Mouse (Mus musculus) midbrain, embryonic 11.5 days (tissue): Measurements from ENCODE around the gene Pkig. TPM values are rescaled to one million over a fixed set of nuclear protein-coding genes. Genes with fewer than 3 reads are reported as not detected.
"Not testable (repeated sequence)": the region's sequence is repeated elsewhere in the genome, so short reads cannot be mapped to it uniquely, and the experiment has no call there.

Experiments
- ATAC-seq: fragments of 200-750 bp; cut with Nextera tagmentation; 2 replicates; pipeline ENCODE4 v1.8.0; 2017; ENCODE audit warnings: moderate TSS enrichment, moderate library complexity; ENCODE audit not compliant: low FRiP score
- DNase-seq: peaks from one replicate; pipeline ENCODE4 v3.0.0; 2015; ENCODE audit warnings: low spot score; ENCODE audit errors: missing footprints
- H3K27ac ChIP-seq: fragments of 300-500 bp; sonication (generic); 2 replicates; pipeline ENCODE4 v1.5.1; 2014; ENCODE audit warnings: low read depth, low read length
- H3K27me3 ChIP-seq: fragments of 300-500 bp; sonication (generic); 2 replicates; pipeline ENCODE4 v1.6.1; 2014; ENCODE audit warnings: mild to moderate bottlenecking, low read length, moderate library complexity, mixed read lengths; ENCODE audit not compliant: control insufficient read depth, insufficient read depth
- H3K36me3 ChIP-seq: fragments of 300-500 bp; sonication (generic); 2 replicates; pipeline ENCODE4 v1.6.1; 2014; ENCODE audit warnings: mild to moderate bottlenecking, low read length, moderate library complexity, mixed read lengths; ENCODE audit not compliant: control insufficient read depth, insufficient read depth
- H3K4me1 ChIP-seq: fragments of 300-500 bp; sonication (generic); 2 replicates; pipeline ENCODE4 v1.6.1; 2014; ENCODE audit warnings: low read length; ENCODE audit not compliant: control insufficient read depth, insufficient read depth
- H3K4me2 ChIP-seq: fragments of 300-500 bp; sonication (generic); 2 replicates; pipeline ENCODE4 v1.6.1; 2014; ENCODE audit warnings: mild to moderate bottlenecking, moderate library complexity
- H3K4me3 ChIP-seq: fragments of 300-500 bp; sonication (generic); 2 replicates; pipeline ENCODE4 v1.5.1; 2014; ENCODE audit warnings: low read depth, low read length
- H3K9ac ChIP-seq: fragments of 300-500 bp; sonication (generic); 2 replicates; pipeline ENCODE4 v1.6.1; 2014; ENCODE audit warnings: low read length
- H3K9me3 ChIP-seq: fragments of 300-500 bp; sonication (generic); 2 replicates; pipeline ENCODE4 v1.6.1; 2016; ENCODE audit warnings: low read length; ENCODE audit not compliant: control insufficient read depth
- WGBS: fragments of 180-500 bp; shearing (Covaris S2); extraction: QIAGEN DNeasy Blood & Tissue Kit; methylation state at CpG from one replicate; pipeline ENCODE4 v1.1.7; 2014; 5-methylcytosine and 5-hydroxymethylcytosine counted together
- polyA plus RNA-seq: library from polyadenylated mRNA; unstranded; fragments of >200 nt; fragmentation: Nextera tagmentation; extraction: Ambion mirVana; gene quantifications from 2 replicates; pipeline ENCODE4 v1.2.1, GENCODE M21; 2014

The Pkig gene
- polyA plus RNA-seq, 1 experiment from 2014 or later: 153 TPM

- 98% methylated on average over 6 of the region's 12 CpGs for WGBS
- H3K4me2 ChIP-seq, H3K9ac ChIP-seq, H3K4me1 ChIP-seq, H3K9me3 ChIP-seq, ATAC-seq, H3K27ac ChIP-seq, H3K4me3 ChIP-seq, H3K36me3 ChIP-seq, H3K27me3 ChIP-seq, DNase-seq: not testable (repeated sequence)
Observed at GRCm38 (mm10) chr2:163655699-163656098, 2.5 kb upstream of the Pkig start.

- Histone ChIP-seq H3K9me3 (no peaks in the 10 kb centered on the region), H3K4me1 (peaks cover 6% of the 10 kb centered on the region; the same call in 1 of the 2 replicates), H3K4me3 (no peak overlapping the region), H3K4me2 (no peak overlapping the region), H3K27ac (no peak overlapping the region), H3K36me3 (no peaks in the 10 kb centered on the region), H3K9ac (0 out of 2 replicates have a peak overlapping the region, but pooled peaks have one; percentile 91), H3K27me3 (no peaks in the 10 kb centered on the region)
- WGBS: 79% methylated on average over 2 of the region's 2 CpGs
- ATAC-seq (no peak), DNase-seq (peak; percentile 83)
Observed at GRCm38 (mm10) chr2:163657486-163657885, 700 bp upstream of the Pkig start.

- H3K4me1 ChIP-seq: peaks cover 6% of the 10 kb centered on the region; the same call in 1 of the 2 replicates
- DNase-seq (peak; percentile 91), ATAC-seq (peak; percentile 9; the same call in 1 of the 2 replicates)
- H3K9me3 ChIP-seq: no peaks in the 10 kb centered on the region
- H3K4me3 ChIP-seq: peak overlapping the region; percentile 76
- no peaks in the 10 kb centered on the region for H3K27me3 ChIP-seq
- H3K4me2 ChIP-seq: peak overlapping the region; percentile 51
- under 1% methylated on average over 8 of the region's 8 CpGs for WGBS
- no peaks in the 10 kb centered on the region for H3K36me3 ChIP-seq
- no peak overlapping the region for H3K27ac ChIP-seq
- H3K9ac ChIP-seq: peak overlapping the region; percentile 91
Observed at GRCm38 (mm10) chr2:163658941-163659340, 755 bp downstream of the Pkig start.

GRCm38 (mm10) chr2:163659431-163659830, 1.2 kb downstream of the Pkig start:
- Histone ChIP-seq H3K36me3 (no peaks in the 10 kb centered on the region), H3K9ac (peak overlapping the region; percentile 91), H3K4me3 (peak overlapping the region; percentile 76), H3K9me3 (no peaks in the 10 kb centered on the region), H3K27me3 (no peaks in the 10 kb centered on the region), H3K4me1 (peaks cover 6% of the 10 kb centered on the region; the same call in 1 of the 2 replicates), H3K4me2 (peak overlapping the region; percentile 51), H3K27ac (no peak overlapping the region)
- ATAC-seq (no peak), DNase-seq (peak; percentile 86)
- 77% methylated on average over 12 of the region's 12 CpGs for WGBS

- no peak overlapping the region for H3K9ac ChIP-seq
- WGBS: 85% methylated on average over 5 of the region's 5 CpGs
- H3K27me3 ChIP-seq: no peaks in the 10 kb centered on the region
- ATAC-seq (no peak), DNase-seq (peak; percentile 59)
- no peak overlapping the region for H3K4me2 ChIP-seq
- no peaks in the 10 kb centered on the region for H3K36me3 ChIP-seq
- peaks cover 6% of the 10 kb centered on the region; the same call in 1 of the 2 replicates for H3K4me1 ChIP-seq
- no peak overlapping the region for H3K4me3 ChIP-seq
- no peaks in the 10 kb centered on the region for H3K9me3 ChIP-seq
- H3K27ac ChIP-seq: no peak overlapping the region
Observed at GRCm38 (mm10) chr2:163660103-163660701, 2.0 kb downstream of the Pkig start.

GRCm38 (mm10) chr2:163661371-163661850, 3.2 kb downstream of the Pkig start:
- no peaks in the 10 kb centered on the region for H3K9me3 ChIP-seq
- no peak overlapping the region for H3K4me2 ChIP-seq
- H3K4me3 ChIP-seq: no peak overlapping the region
- no peaks in the 10 kb centered on the region for H3K36me3 ChIP-seq
- 66% methylated on average over 6 of the region's 6 CpGs for WGBS
- ATAC-seq: no peak
- H3K27ac ChIP-seq: no peak overlapping the region
- no peak overlapping the region for H3K9ac ChIP-seq
- peak; percentile 85 for DNase-seq
- peaks cover 6% of the 10 kb centered on the region; the same call in 1 of the 2 replicates for H3K4me1 ChIP-seq
- no peaks in the 10 kb centered on the region for H3K27me3 ChIP-seq

- Histone ChIP-seq H3K4me1 (peaks cover 6% of the 10 kb centered on the region; the same call in 1 of the 2 replicates), H3K4me3 (no peak overlapping the region), H3K36me3 (no peaks in the 10 kb centered on the region), H3K4me2 (no peak overlapping the region), H3K27me3 (no peaks in the 10 kb centered on the region), H3K9me3 (no peaks in the 10 kb centered on the region), H3K27ac (no peak overlapping the region), H3K9ac (no peak overlapping the region)
- peak; percentile 54 for DNase-seq
- no peak for ATAC-seq
- WGBS: 92% methylated on average over 5 of the region's 5 CpGs
Observed at GRCm38 (mm10) chr2:163662076-163662475, 3.9 kb downstream of the Pkig start.

- Histone ChIP-seq H3K4me2 (no peak overlapping the region), H3K9ac (no peak overlapping the region), H3K27ac (no peak overlapping the region), H3K27me3 (no peaks in the 10 kb centered on the region), H3K4me1 (peaks cover 6% of the 10 kb centered on the region; the same call in 1 of the 2 replicates), H3K4me3 (no peak overlapping the region), H3K36me3 (no peaks in the 10 kb centered on the region), H3K9me3 (no peaks in the 10 kb centered on the region)
- WGBS: 78% methylated on average over 2 of the region's 2 CpGs
- ATAC-seq (no peak), DNase-seq (peak; percentile 23)
Observed at GRCm38 (mm10) chr2:163662698-163663221, 4.6 kb downstream of the Pkig start.

GRCm38 (mm10) chr2:163663930-163664329, 5.7 kb downstream of the Pkig start:
- H3K27me3 ChIP-seq: no peaks in the 10 kb centered on the region
- DNase-seq (peak; percentile 28), ATAC-seq (no peak)
- no peak overlapping the region for H3K9ac ChIP-seq
- H3K4me2 ChIP-seq: no peak overlapping the region
- no peaks in the 10 kb centered on the region for H3K36me3 ChIP-seq
- peaks cover 4% of the 10 kb centered on the region; the same call in 1 of the 2 replicates for H3K4me1 ChIP-seq
- no peak overlapping the region for H3K4me3 ChIP-seq
- H3K27ac ChIP-seq: no peak overlapping the region
- WGBS: 80% methylated on average over 3 of the region's 3 CpGs
- H3K9me3 ChIP-seq: no peaks in the 10 kb centered on the region
